Mouse (Mus musculus) left cerebral cortex, postnatal 36 days (tissue): ENCODE measurements around the gene Polr2e. TPM values are rescaled to one million over a fixed set of nuclear protein-coding genes. Genes with fewer than 3 reads are reported as not detected.

ENCODE experiments used
- DNase-seq, 2 experiments: peaks; one replicate each; pipeline ENCODE4 v3.0.0; 2021 to 2022; ENCODE audit warnings: low spot score in 2 of 2, mixed read lengths in 1 of 2
- intact Hi-C: fragments of 180-260 bp; cut with DNase I; formaldehyde crosslinking; loops from one replicate; pipeline ENCODE4 v1.15.1; 2025
- total RNA-seq, 2 experiments: library from RNA; stranded (reverse); gene quantifications; 2 replicates each; pipeline ENCODE4 v1.2.3; 2021

Gene Polr2e
- total RNA-seq, 2 experiments from 2014 or later, result 69.2 to 83.6 TPM

DNA sequence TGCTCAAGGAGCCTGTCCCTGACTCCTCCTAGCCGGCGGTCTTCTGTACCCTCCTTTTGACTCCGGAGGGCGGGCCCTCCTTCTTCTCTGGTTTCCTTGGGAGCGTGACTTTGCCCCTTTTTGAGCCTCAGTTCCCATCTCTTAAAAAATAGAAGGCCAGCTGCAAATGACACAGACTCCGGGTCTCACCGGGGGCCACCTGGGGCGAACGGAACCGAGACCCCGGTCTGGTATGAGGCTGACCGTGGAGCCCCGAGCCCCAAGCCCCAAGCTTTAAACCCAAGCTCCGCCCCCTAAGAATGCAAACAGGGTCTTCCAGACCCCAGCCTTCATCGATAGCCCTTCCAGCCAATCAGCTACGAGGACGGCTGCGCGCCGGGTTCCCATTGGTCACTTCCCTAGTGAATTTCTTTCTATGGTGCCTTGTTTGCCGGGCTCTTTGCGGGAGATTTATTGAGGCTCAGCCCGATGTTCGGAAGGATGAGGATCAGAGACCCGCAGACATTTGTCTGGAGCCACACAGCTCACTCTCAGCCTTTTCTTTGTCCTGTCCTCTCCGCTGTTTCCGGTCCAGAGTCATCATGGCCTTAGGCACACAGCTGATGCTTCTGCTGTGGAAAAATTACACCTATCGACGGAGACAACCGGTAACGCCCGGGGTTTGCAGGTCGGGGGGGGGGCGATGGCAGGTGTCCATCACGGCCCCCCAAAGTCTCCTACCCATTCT, 42.4 kb downstream of the Polr2e start:
- intact Hi-C loops, result loop anchor here (2.0 kb wide), 1 partner anchor 42 kb away; the partner anchor contains the start of gene Polr2e
- peak; percentile 64 to 70 for DNase-seq

GRCm38 (mm10) chr10:79996272-79997033, 43.1 kb downstream of the Polr2e start, which contains the start of gene Abca7:
TSS of gene Abca7 (plus strand) at chr10:79996494.
- DNase-seq, result peak; percentile 92 to 93
- intact Hi-C loops, result loop anchor here (2.0 kb wide), 1 partner anchor 42 kb away; the partner anchor contains the start of gene Polr2e

GRCm38 (mm10) chr10:79995636-79996035, 44.0 kb downstream of the Polr2e start:
- DNase-seq, result no peak
- intact Hi-C loops, result loop anchor here (2.0 kb wide), 1 partner anchor 43 kb away; the partner anchor contains the start of gene Polr2e

- intact Hi-C loops, result no loop called here
- DNase-seq, result no peak
Observed at GRCm38 (mm10) chr10:79994397-79995115, 45.0 kb downstream of the Polr2e start.

DNA sequence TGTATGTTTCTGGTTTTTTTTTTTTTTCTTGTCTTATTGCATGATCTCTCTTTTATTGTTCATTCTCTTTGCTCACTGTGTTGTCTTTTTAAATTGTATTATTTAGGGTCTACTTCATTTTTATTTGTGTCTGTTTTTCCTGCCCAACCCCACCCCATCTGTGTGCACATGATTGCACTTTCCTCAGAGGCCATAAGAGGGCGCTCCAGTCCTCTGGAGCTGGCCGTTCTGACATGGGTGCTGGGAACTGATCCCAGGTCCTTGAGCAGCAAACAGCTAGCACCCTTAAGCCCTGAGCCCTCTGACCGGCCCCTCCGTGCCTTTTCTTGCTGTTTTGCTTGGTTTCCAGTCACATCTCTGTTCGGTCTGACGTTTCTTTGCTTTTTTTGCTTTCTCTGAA, 48.0 kb downstream of the Polr2e start:
- no peak for DNase-seq
- intact Hi-C loops, result no loop called here

DNA sequence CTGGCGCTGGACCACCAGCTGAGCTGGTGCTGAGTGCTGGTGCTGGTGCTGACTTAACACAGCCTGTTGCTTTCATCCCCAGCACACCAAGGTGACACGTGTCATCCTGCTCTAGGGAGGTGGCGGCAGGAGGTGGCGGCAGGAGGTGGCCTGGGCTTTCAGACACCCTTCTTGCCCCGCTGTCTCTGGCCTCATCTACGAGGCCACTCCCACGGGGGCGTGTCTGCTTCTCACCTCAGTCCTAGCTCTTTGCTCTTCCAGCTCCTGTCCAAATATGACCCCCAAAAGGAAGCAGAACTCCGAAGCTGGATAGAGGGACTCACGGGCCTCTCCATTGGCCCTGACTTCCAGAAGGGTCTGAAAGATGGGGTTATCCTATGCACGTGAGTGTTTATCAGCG, 48.5 kb downstream of the Polr2e start:
- intact Hi-C loops, result no loop called here
- no peak for DNase-seq

GRCm38 (mm10) chr10:79989870-79990269, 49.7 kb downstream of the Polr2e start:
- no peak for DNase-seq
- intact Hi-C loops, result no loop called here

- intact Hi-C loops, result no loop called here
- DNase-seq, result no peak
Observed at GRCm38 (mm10) chr10:79989272-79989786, 50.3 kb downstream of the Polr2e start.

GRCm38 (mm10) chr10:79988506-79989271, 50.9 kb downstream of the Polr2e start, which contains the start of gene Cnn2:
TSS of gene Cnn2 (plus strand) at chr10:79988584.
- no peak for DNase-seq
- intact Hi-C loops, result no loop called here

GRCm38 (mm10) chr10:79987771-79988505, 51.7 kb downstream of the Polr2e start:
- no peak for DNase-seq
- intact Hi-C loops, result no loop called here

GRCm38 (mm10) chr10:79986963-79987362, 52.6 kb downstream of the Polr2e start:
- intact Hi-C loops, result no loop called here
- DNase-seq, result peak; percentile 74 to 75

DNA sequence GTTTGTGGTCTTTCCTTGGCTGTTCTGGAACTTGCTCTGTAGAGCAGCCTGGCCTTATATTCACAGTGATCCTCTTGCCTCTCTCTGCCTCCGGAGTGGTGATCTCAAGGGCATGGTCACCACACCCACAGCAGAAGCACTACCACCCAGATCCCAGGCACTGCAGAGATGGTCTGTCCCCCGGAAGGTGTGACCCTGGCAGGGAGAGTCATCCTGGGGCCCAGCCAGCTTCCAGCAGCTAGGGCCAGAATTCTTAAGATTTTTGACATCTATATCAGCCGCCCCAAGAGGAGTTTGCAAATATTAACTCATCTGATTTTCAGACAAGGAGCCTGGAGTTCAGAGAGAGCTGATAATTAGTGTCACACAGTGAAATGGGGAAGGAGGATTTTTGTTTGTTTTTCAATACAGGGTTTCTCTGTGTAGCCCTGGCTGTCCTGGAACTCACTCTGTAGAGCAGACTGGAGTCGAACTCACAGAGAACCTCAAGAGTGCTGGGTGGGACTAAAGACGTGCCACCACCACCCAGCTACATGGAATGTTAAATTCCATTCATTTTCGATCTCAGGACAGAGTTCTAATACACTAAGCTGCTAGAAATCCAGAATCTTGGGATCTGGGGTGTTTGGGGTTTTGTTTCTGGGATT, 53.2 kb downstream of the Polr2e start:
- intact Hi-C loops, result no loop called here
- DNase-seq, result no peak

Other genes starting within 250 kb of the Polr2e start
- under 1 TPM; 0.74 to 0.79 TPM for gene Prss57, start 248.8 kb downstream of the Polr2e start, total RNA-seq
- gene Palm, start 246.2 kb downstream of the Polr2e start, total RNA-seq, result 100 to 1,000 TPM; 321 to 357 TPM
- 1 to 10 TPM in 1 of 2 experiments, not detected in 1; 1.7 TPM for gene Misp, start 218.8 kb downstream of the Polr2e start, total RNA-seq
- 10 to 100 TPM; 40.2 to 51.9 TPM for gene Ptbp1, start 185.4 kb downstream of the Polr2e start, total RNA-seq
- gene Prtn3, start 165.3 kb downstream of the Polr2e start, total RNA-seq, result 1 to 10 TPM; 2.2 to 2.4 TPM
- gene Plppr3, start 165.2 kb downstream of the Polr2e start, total RNA-seq, result 10 to 100 TPM; 50.4 to 57.1 TPM
- not detected for gene Elane, start 153.5 kb downstream of the Polr2e start, total RNA-seq
- gene Cfd, start 148.9 kb downstream of the Polr2e start, total RNA-seq, result not detected
- gene Med16, start 130.9 kb downstream of the Polr2e start, total RNA-seq, result 10 to 100 TPM; 53.2 to 60.6 TPM
- not detected for gene Gm26602, start 128.9 kb downstream of the Polr2e start, total RNA-seq
- gene Kiss1r, start 122.8 kb downstream of the Polr2e start, total RNA-seq, result 1 to 10 TPM; 6.7 to 8.2 TPM
- gene R3hdm4, start 118.6 kb downstream of the Polr2e start, total RNA-seq, result 100 to 1,000 TPM; 349 to 368 TPM
- gene Arid3a, start 112.8 kb downstream of the Polr2e start, total RNA-seq, result 1 to 10 TPM; 6.3 to 6.5 TPM
- 10 to 100 TPM; 44.2 to 46.3 TPM for gene Wdr18, start 79.6 kb downstream of the Polr2e start, total RNA-seq
- gene Grin3b, start 69.1 kb downstream of the Polr2e start, total RNA-seq, result under 1 TPM in 1 of 2 experiments, not detected in 1; 0.10 TPM
- gene Tmem259, start 55.5 kb downstream of the Polr2e start, total RNA-seq, result 100 to 1,000 TPM; 122 TPM
- gene Cnn2, start 51.2 kb downstream of the Polr2e start, total RNA-seq, result 1 to 10 TPM; 4.7 to 7.6 TPM
- gene Abca7, start 43.3 kb downstream of the Polr2e start, total RNA-seq, result 10 to 100 TPM; 10.3 to 13.0 TPM
- 1 to 10 TPM; 3.3 to 5.3 TPM for gene Arhgap45, start 23.1 kb downstream of the Polr2e start, total RNA-seq
- gene Gpx4, start 7.4 kb upstream of the Polr2e start, total RNA-seq, result 100 to 1,000 TPM; 468 to 559 TPM
- gene Sbno2, start 65.8 kb upstream of the Polr2e start, total RNA-seq, result 10 to 100 TPM; 14.5 to 25.5 TPM
- 100 to 1,000 TPM in 1 of 2 experiments, 10 to 100 TPM in 1; 94.4 to 100 TPM for gene Stk11, start 76.0 kb upstream of the Polr2e start, total RNA-seq
- gene Atp5d, start 98.8 kb upstream of the Polr2e start, total RNA-seq, result 100 to 1,000 TPM; 334 to 384 TPM
- 100 to 1,000 TPM; 431 to 463 TPM for gene Cbarp, start 101.0 kb upstream of the Polr2e start, total RNA-seq
- 10 to 100 TPM; 76.2 to 78.8 TPM for gene Midn, start 108.5 kb upstream of the Polr2e start, total RNA-seq
- 10 to 100 TPM; 94.7 to 96.7 TPM for gene Cirbp, start 126.2 kb upstream of the Polr2e start, total RNA-seq
- 1 to 10 TPM; 7.5 to 7.6 TPM for gene 1600002K03Rik, start 133.1 kb upstream of the Polr2e start, total RNA-seq
- 1 to 10 TPM; 8.9 to 9.0 TPM for gene Efna2, start 139.7 kb upstream of the Polr2e start, total RNA-seq
- 10 to 100 TPM; 35.9 to 43.8 TPM for gene Mum1, start 186.6 kb upstream of the Polr2e start, total RNA-seq
- 100 to 1,000 TPM; 185 to 213 TPM for gene Ndufs7, start 209.3 kb upstream of the Polr2e start, total RNA-seq
- 10 to 100 TPM; 22.5 to 43.9 TPM for gene Gamt, start 221.2 kb upstream of the Polr2e start, total RNA-seq
- 10 to 100 TPM; 71.7 to 99.0 TPM for gene Dazap1, start 221.7 kb upstream of the Polr2e start, total RNA-seq